Mouse (Mus musculus) small intestine, adult 2 months (tissue): ENCODE measurements at regions not wholly inside any gene's neighbourhood (a gene's known extent, or its start where the extent isn't known, plus 50 kb on each side); places are given as distances from the start of the nearest gene placed in this dataset.

ENCODE experiments used
- H3K27ac ChIP-seq: fragments of 200-500 bp; 2 replicates; pipeline ENCODE4 v1.5.1; 2012; ENCODE audit warnings: low read depth, low read length, control low read depth, inconsistent platforms; ENCODE audit not compliant: insufficient read depth
- H3K27me3 ChIP-seq: fragments of 200-500 bp; 2 replicates; pipeline ENCODE4 v1.6.1; 2012; ENCODE audit warnings: mild to moderate bottlenecking, moderate library complexity, low read length, inconsistent platforms; ENCODE audit not compliant: control insufficient read depth, insufficient read depth
- H3K36me3 ChIP-seq: fragments of 200-500 bp; 2 replicates; pipeline ENCODE4 v1.6.1; 2012; ENCODE audit warnings: mild to moderate bottlenecking, low read length, control low read depth, inconsistent platforms; ENCODE audit not compliant: control insufficient read depth, insufficient read depth
- H3K4me1 ChIP-seq: fragments of 200-500 bp; 2 replicates; pipeline ENCODE4 v1.6.1; 2012; ENCODE audit warnings: low read length, inconsistent platforms, mixed read lengths; ENCODE audit not compliant: control insufficient read depth, insufficient read depth, insufficient read length
- H3K4me3 ChIP-seq: fragments of 200-500 bp; 2 replicates; pipeline ENCODE4 v1.5.1; 2012; ENCODE audit warnings: low read depth, mild to moderate bottlenecking, control low read depth, inconsistent platforms, low read length, moderate library complexity
- CTCF ChIP-seq: fragments of 200-500 bp; IDR thresholded peaks from 2 replicates; pipeline ENCODE4 v1.5.1; 2012; ENCODE audit warnings: low read depth, mild to moderate bottlenecking, control low read depth, inconsistent platforms, low read length, moderate library complexity, mixed read lengths; ENCODE audit not compliant: insufficient replicate concordance, insufficient read length; ENCODE audit errors: extremely low read depth
- POLR2A ChIP-seq: fragments of 200-500 bp; IDR thresholded peaks from 2 replicates; pipeline ENCODE4 v1.6.1; 2012; ENCODE audit warnings: low read depth, mild to moderate bottlenecking, control low read depth, inconsistent platforms, low read length, moderate library complexity
- WGBS: fragments of 180-500 bp; shearing (Covaris S2); methylation state at CpG from one replicate; pipeline ENCODE4 v1.1.7; 2018; 5-methylcytosine and 5-hydroxymethylcytosine counted together

DNA sequence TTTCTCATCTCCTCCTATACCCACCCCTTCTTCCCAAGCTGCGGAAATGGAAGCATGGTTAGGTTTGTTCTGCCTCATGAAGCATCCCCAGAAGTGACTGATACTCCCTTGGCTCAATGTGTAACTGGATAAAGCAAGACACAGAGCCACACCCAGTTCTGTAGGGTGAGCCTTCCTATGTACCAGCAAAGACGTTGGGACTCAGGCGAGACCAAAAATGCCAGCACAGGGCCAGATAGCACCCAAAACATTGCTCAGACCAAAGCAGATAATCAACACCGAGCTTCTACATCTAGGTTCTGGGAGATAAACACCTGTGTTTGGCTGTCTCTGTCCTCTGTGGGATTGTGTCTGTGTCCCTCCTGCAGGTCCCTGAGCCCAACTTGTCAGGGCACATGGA lies 212.8 kb upstream of the Irx3 start:
- Histone ChIP-seq H3K4me1 (no peaks in the 10 kb centered on the region), H3K4me3 (no peak overlapping the region), H3K27ac (no peak overlapping the region), H3K36me3 (no peaks in the 10 kb centered on the region), H3K27me3 (no peaks in the 10 kb centered on the region)
- no peak for TF ChIP-seq CTCF
- no peak for TF ChIP-seq POLR2A
- WGBS = 76% methylated on average over 4 of the region's 4 CpGs

DNA sequence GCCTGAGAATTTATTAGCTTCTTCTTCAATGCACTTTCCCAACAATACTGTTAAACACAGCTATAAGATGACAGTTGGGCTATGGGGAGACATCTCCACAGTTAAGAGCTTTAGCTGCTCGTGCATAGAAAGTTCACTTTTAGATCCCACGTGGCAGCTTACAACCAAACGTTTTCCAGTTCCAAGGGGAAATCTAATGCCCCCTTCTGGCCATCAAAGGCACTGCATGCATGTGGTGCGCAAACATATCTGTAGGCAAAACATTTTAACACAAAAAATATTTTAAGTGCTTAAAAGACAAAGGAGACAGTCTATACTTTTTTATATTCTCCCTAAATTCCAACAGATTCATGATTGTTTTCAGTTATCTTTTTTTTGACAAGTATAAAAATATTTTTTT lies 211.3 kb upstream of the Irx3 start:
- Histone ChIP-seq H3K4me3 (no peak overlapping the region), H3K36me3 (no peaks in the 10 kb centered on the region), H3K4me1 (no peaks in the 10 kb centered on the region), H3K27me3 (no peaks in the 10 kb centered on the region), H3K27ac (no peak overlapping the region)
- no peak for TF ChIP-seq POLR2A
- TF ChIP-seq CTCF = no peak
- WGBS = 57% methylated on average over 4 of the region's 4 CpGs

DNA sequence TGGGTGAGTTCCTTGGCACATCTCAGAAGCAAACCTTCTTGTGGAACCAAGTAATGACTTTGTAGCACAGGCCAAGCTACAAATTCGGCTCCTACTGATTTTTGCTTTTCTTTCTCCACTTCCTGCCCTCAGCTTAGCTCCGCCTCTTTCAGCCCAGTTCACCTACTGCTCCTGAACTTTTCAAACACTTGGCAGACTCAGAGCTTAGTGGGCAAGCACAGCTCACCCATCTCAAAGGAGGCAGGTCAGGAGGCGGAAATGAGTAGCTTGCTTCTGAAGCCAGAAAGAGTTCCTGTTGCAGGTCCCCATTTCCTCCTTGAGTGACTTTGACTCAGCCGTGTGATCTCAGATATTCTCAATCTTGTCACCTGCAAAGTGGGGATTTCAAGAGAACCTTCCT lies 208.5 kb upstream of the Irx3 start:
- 80% methylated on average over 4 of the region's 4 CpGs for WGBS
- H3K27ac ChIP-seq = no peak overlapping the region
- H3K4me3 ChIP-seq = no peak overlapping the region
- TF ChIP-seq POLR2A (no peak), CTCF (no peak)
- no peaks in the 10 kb centered on the region for H3K36me3 ChIP-seq
- no peaks in the 10 kb centered on the region for H3K27me3 ChIP-seq
- H3K4me1 ChIP-seq = no peaks in the 10 kb centered on the region

DNA sequence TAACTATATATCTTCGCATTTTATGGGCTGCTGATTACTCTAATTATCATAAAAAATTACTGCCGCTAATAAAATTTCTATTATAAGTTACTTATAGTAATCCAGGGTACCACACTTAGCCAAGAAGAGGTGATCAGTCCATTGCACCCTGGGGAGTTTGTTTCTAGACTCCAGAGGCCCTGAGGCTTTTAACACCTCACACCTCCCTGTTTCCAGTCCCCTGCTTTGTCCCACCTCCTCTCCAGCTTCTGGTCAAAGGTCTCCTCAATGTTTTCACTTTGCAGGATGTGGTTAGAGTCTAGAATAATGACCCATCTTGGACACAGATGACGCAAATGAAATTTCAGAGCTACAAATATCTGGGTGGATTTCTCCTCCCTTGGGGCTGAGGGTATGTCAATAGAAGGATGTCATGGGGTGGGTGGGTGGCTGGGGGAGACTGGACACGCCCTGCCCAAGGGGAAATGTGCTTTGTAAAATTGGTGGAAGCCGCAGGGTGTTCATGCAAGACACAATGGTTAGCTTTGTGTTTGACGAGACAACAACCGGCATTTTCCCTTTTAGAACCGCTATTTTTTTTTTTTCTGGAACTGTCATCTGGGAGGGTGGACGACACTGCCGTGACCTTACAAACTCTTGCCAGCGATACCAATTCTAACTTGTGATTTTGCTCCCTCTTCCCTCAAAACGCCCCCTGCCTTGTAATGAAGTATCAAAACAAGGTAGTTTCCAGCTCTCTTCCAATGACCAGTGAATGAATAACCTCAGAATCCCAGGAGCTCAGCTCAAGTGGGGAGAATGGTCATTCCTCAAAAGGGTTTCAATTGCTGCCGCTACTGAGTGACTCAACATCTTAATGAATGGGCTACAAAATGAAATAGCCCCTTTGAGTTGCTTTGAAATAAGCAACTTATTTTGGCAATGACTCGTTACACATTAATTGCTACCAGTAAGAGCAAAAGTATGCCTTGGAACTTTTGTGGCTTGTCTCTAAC lies 207.0 kb upstream of the Irx3 start:
- TF ChIP-seq POLR2A (no peak), CTCF (no peak)
- no peak overlapping the region for H3K27ac ChIP-seq
- H3K36me3 ChIP-seq = no peaks in the 10 kb centered on the region
- H3K27me3 ChIP-seq = no peaks in the 10 kb centered on the region
- no peak overlapping the region for H3K4me3 ChIP-seq
- 61% methylated on average over 14 of the region's 14 CpGs for WGBS
- H3K4me1 ChIP-seq = no peaks in the 10 kb centered on the region

DNA sequence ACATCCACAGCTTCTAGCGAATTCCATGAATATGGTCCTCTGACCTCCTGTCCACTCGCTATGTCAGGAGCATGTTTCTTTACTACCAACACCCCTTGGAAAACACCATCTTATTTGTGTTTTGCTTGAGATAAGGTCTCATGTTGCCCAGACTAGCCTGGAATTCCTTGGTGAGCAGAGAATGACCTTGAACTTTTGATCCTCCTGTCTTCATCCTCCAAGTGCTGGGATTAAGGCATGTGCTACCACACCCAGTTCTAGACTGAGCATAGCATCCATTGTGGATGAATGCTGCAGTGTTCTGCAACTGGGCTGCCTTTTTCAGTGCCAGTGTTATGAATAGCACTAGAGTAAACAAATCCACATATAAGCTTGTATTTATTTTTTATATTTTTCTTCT lies 203.2 kb upstream of the Irx3 start:
- 90% methylated on average over 2 of the region's 2 CpGs for WGBS
- TF ChIP-seq POLR2A = no peak
- no peaks in the 10 kb centered on the region for H3K4me1 ChIP-seq
- no peak overlapping the region for H3K4me3 ChIP-seq
- H3K27ac ChIP-seq = no peak overlapping the region
- no peaks in the 10 kb centered on the region for H3K27me3 ChIP-seq
- no peaks in the 10 kb centered on the region for H3K36me3 ChIP-seq

DNA sequence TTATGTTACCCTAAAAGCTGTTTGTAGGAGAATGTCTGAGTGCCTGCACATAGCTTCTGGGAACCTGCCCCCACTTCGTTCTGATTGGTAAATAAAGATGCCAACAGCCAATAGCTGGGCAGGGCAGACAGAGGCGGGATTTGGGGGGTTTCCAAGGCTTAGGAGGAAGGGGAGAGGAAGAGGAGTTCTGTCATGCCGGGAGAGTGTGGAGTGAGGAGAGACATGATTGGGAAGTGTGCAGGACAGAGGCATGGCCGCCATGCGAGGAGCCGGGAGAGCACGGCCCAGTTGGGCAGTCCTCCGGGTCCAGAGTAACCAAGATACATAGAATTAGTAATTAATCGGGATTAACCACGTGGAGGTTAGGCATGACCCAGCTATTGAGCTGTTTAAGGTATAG lies 202.7 kb upstream of the Irx3 start:
- H3K4me1 ChIP-seq = no peaks in the 10 kb centered on the region
- no peak for TF ChIP-seq POLR2A
- TF ChIP-seq CTCF = no peak
- no peaks in the 10 kb centered on the region for H3K27me3 ChIP-seq
- H3K36me3 ChIP-seq = no peaks in the 10 kb centered on the region
- WGBS = 68% methylated on average over 10 of the region's 10 CpGs
- H3K4me3 ChIP-seq = no peak overlapping the region
- no peak overlapping the region for H3K27ac ChIP-seq

DNA sequence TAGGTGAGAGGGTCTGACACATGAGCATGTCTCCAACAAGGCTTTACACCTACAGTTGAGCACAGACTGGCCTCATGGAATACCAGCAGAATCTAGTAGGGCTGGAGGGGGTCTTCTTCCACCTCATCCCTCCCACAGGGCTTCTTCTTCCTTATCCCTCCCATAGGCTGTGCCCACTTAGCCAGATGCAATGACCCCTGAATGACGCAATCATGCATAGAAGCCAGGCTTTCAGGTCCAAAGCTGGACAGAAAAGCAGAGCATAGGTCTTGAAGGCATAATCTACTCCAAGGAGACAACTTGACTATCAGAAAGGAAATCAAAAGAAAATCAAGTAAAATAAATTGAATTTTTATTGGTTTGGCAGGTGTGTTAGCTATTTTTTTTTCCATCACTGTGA lies 198.5 kb upstream of the Irx3 start:
- TF ChIP-seq POLR2A = no peak
- no peak overlapping the region for H3K27ac ChIP-seq
- WGBS = 86% methylated on average over 1 of the region's 1 CpGs
- H3K4me1 ChIP-seq = no peaks in the 10 kb centered on the region
- H3K36me3 ChIP-seq = no peaks in the 10 kb centered on the region
- H3K4me3 ChIP-seq = no peak overlapping the region
- H3K27me3 ChIP-seq = no peaks in the 10 kb centered on the region

DNA sequence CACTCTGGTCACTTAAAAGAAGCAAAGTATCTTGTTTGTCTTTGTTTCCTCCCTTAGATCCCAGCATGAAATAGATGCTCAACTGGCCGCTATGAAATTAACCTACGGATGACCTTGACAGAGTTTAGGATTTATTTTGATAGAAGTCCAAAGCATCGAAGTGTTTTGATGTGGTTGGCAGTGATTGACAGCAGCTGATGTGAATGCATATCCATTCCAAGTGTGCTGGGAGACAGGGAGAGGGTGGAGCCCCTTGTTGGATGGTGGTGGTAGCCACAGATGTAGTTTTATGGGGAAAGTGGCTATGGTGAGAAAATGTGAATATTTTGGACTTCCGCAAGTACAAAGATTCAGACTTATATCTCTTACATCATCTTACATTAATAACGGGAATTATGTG lies 197.8 kb upstream of the Irx3 start:
- no peaks in the 10 kb centered on the region for H3K4me1 ChIP-seq
- H3K4me3 ChIP-seq = no peak overlapping the region
- 80% methylated on average over 5 of the region's 5 CpGs for WGBS
- no peaks in the 10 kb centered on the region for H3K27me3 ChIP-seq
- TF ChIP-seq CTCF (no peak), POLR2A (no peak)
- H3K27ac ChIP-seq = no peak overlapping the region
- no peaks in the 10 kb centered on the region for H3K36me3 ChIP-seq
